Mouse (Mus musculus): Measurements from ENCODE around the gene Dgat2.

- TF ChIP-seq USF1 (IDR thresholded peaks at IDR 0.05; ENCODE audit: low read depth, low read length) (no peak), CTCF (conservative IDR thresholded peaks at IDR 0.05 in 1 of 2, IDR thresholded peaks at IDR 0.05 in 1 of 2; ENCODE audit: low read depth in 2 of 2, low read length in 2 of 2) (no peak), USF2 (conservative IDR thresholded peaks at IDR 0.05; ENCODE audit: low read depth, low read length) (no peak), POLR2A (IDR thresholded peaks at IDR 0.05; ENCODE audit: low read depth, low read length) (no peak), ZMIZ1 (IDR thresholded peaks at IDR 0.05; ENCODE audit: low read depth, low read length) (no peak), EP300 (IDR thresholded peaks at IDR 0.05; ENCODE audit: low read length) (no peak), TBP (conservative IDR thresholded peaks at IDR 0.05; ENCODE audit: low read depth, low read length) (no peak)
Observed at GRCm38 (mm10) chr7:99154648-99155151, 27.8 kb downstream of the Dgat2 start.

Measured in CH12.LX (cell line).